In the genomic region with DNA sequence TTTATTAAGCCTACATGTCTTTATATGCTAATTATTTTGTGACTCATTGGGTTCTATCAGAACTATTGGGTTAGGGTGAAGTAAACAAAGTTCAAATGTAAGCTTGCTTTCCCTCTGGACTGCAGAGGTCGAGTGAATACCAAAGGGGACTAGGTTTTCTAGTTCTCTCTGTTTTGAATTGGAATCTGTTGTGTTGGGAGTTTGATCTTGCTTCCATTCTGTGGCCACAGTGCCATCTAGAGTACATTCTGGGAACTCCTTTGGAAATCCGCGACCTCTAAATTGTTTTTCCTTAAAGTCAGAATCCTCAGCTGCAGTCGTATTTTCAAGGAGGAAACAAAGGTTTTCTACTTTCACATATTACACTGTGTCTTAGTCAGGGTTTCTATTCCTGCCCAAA, we compare ENCODE assay signal across 9 mouse cellular contexts. TPM values are rescaled to one million over a fixed set of nuclear protein-coding genes. Genes with fewer than 3 reads are reported as not detected.
A peak's percentile ranks its signal among the peaks of the same experiment; 100 is the strongest.
DNase-seq lines count a peak whose midpoint lies in the region; TF ChIP-seq lines count a peak whose summit lies in the region.
"Had no signal": no experiment of that assay in that cellular context is flagged by ENCODE, and none has a peak within 500 bp of the region (broad histone marks: within the 10 kb centered on the region; RNA-seq: fewer than 3 reads in every experiment).

No protein-coding gene starts in this region.

- no peaks in the 10 kb centered on the region for H3K36me3 ChIP-seq in heart, adult 2 months (ENCODE audit: control insufficient read depth, insufficient read depth, low read length)

- no peak for DNase-seq in heart, adult 2 months
- no peak for DNase-seq in heart, adult 9 months (ENCODE audit: low spot score in 2 of 2)
- peak; percentile 9 for DNase-seq in thymus, postnatal 25 days
- no peak for DNase-seq in thymus, postnatal 10 days (ENCODE audit: low spot score in 2 of 2)
- DNase-seq in embryo, embryonic 10 days (ENCODE audit: low spot score) = peak; percentile 61
- peak; percentile 43 for DNase-seq in kidney, postnatal 14 days
- peak; percentile 80 for DNase-seq in retina, embryonic 14.5 days (ENCODE audit: low spot score)
- DNase-seq in natural killer cell, adult 2 months (ENCODE audit: low spot score in 2 of 2) = no peak

- H3K27me3 ChIP-seq in heart, adult 2 months (ENCODE audit: control insufficient read depth, insufficient read depth, low read length) = no peaks in the 10 kb centered on the region

- H3K27ac ChIP-seq in heart, adult 2 months = no peak overlapping the region

- intact Hi-C loops in heart, adult 2 months (cut with DNase I) = loop anchor here (5.0 kb wide), 2 partner anchors 281 to 586 kb away; no protein-coding TSS in a partner anchor

- 1% methylated on average over 4 of the region's 4 CpGs for WGBS in heart, adult 2 months

- TF ChIP-seq POLR2A in heart, adult 2 months (IDR thresholded peaks at IDR 0.05; ENCODE audit: insufficient read depth, low read depth, low read length) = no peak

- TF ChIP-seq CTCF in heart, adult 2 months (IDR thresholded peaks at IDR 0.05) = peak; percentile 85

- TF ChIP-seq EP300 in heart, adult 2 months (IDR thresholded peaks at IDR 0.05; ENCODE audit: insufficient read depth, low read depth, low read length) = no peak

- no peaks in the 10 kb centered on the region for H3K79me2 ChIP-seq in heart, adult 2 months (replicated peaks; ENCODE audit: control insufficient read depth, insufficient read depth, low read length)

- no peak overlapping the region for H3K4me3 ChIP-seq in heart, adult 2 months

- no peak overlapping the region for H3K9ac ChIP-seq in heart, adult 2 months (ENCODE audit: low read depth, low read length)

- H3K4me1 ChIP-seq in heart, adult 2 months (ENCODE audit: control insufficient read depth, insufficient read depth, low read length) = no peaks in the 10 kb centered on the region

RNA-seq across cellular contexts. Expression of a gene that starts 22.6 kb away (rescaled TPM):
- total RNA-seq in heart, adult 2 months (2021) = not detected
- not detected in 2 replicates for polyA plus RNA-seq in heart, adult 2 months (2012; rRNA removed)
- polyA plus RNA-seq: large intestine, adult 2 months had no signal

Comparison
In these comparisons a context has a peak if more than half of its experiments do, and no peak if none do; other contexts are left out.
1. DNase-seq: peak in thymus, postnatal 25 days (single experiment), embryo, embryonic 10 days (single experiment), kidney, postnatal 14 days (single experiment) and retina, embryonic 14.5 days (single experiment); none in heart, adult 2 months (0 of 2), heart, adult 9 months (0 of 2), thymus, postnatal 10 days (0 of 2) and natural killer cell, adult 2 months (0 of 2).